Mouse (Mus musculus) adrenal gland, postnatal 4 days (tissue): Measurements from ENCODE around the gene Gm45015. TPM values are rescaled to one million over a fixed set of nuclear protein-coding genes. Genes with fewer than 3 reads are reported as not detected.
"Not testable (repeated sequence)": the region's sequence is repeated elsewhere in the genome, so short reads cannot be mapped to it uniquely, and the experiment has no call there.

Source experiments
- DNase-seq, 2 experiments: peaks; one replicate each; pipeline ENCODE4 v3.0.0; 2021 to 2022; ENCODE audit warnings: low spot score in 2 of 2, mixed read lengths in 2 of 2
- long read RNA-seq, 2 experiments: library from polyadenylated mRNA; stranded (forward); transcript quantifications; one replicate each; pipeline ENCODE4 v2.0.0; 2021
- total RNA-seq, 2 experiments: library from RNA; stranded (reverse); gene quantifications; 2 replicates each; pipeline ENCODE4 v1.2.3; 2021

Gm45015 gene
- not detected for total RNA-seq
- long read RNA-seq, experiment 1 = 0 reads
- long read RNA-seq, experiment 2 = 0 reads

DNA sequence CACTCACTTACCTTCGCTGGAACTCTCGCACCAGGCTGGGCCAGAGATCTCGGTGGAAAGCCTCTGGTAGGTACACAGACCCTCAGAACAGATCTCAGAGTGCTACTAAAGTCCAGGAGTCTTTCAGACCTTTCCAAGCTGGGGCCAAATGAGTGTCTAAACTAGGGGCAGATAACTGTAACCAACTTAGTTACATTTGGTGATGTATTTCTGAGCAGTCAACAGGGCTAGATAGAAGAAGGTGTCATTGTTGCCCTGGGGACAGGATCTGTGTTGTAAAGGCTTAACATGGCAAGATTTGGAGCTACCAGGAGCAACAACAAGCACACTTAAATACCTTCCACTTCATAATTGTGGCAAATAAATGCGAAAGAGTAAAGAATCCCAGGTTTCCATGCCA lies at the start of gene Gm45015:
Gene Gm45015, minus strand, starts transcription at position 101 of the 400 bp plus-strand sequence.
- no peak for DNase-seq

DNA sequence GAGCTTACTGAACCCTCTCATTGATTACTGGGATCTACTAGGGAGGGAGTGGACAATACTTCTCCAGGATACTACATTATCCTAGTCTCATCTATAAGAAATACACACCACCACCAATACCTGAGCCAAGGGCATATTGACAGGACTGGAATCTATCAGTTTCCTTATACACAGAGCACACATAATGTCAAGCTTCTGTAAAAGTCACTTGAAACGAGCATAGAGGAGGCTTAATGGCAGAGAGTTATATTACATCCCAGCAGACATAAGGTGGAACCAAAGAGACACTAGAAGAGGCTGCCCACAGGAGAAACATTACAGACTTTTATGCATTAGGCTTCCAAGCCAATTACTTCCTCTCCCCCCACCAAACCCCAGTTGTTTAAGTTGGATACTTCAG lies 48.3 kb upstream of the Gm45015 start:
- no peak for DNase-seq

DNA sequence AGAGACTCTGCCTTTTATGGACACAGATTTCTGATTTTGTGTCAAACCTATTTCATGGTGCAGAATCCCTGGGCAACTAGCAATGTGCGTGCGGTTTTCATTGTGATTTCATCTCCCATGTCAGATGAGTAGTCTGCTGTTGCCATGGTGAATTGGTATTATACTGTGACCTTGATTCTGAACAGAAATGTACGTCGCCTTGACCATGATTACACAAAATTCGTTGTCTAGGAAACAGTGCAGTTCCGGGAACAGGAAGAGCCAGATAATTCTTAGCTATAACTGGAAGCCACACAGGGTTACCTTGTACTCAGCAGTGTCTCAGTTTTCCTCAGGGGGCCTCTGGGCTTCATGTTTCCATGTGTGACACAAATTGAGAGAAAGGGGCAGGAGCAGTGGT lies 47.8 kb upstream of the Gm45015 start:
- DNase-seq = no peak

DNA sequence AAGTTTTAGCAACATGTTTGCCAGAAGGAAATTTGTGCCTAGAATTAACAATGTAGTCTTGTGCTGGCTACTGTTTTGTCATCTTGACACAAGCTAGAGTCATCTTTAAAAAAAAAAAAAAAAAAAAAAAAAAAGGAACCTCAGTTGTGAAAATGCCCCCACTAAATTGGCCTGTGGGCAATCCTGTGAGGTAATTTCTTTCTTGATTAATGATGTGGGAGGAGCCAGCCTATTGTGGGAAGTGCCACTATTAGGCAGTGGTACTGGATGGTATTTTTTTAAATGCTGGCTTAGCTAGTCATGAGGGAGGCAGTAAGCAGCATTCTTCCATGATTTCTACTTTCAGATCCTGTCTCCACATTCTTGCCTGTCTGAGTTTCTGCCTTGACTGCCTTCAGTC lies 26.7 kb upstream of the Gm45015 start:
- DNase-seq = no peak

DNA sequence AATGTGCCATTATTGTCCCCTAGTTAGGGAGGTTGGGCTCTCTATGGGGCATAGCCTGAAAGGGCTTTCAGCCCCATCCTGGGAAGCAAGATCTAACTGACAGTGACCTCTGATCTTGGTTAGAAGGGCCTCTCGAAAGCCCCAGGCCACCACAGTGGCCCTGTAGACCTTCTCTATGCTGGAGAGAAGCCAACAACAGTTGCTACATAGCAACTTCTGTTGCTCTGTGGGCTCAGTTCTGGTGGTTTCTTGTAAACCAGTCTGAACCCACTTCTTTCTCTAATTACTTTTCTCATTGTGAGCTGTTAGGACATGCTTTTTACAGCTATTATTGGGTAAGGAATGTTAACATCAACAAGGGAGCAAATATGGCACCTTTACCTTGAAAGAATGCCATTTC lies 20.1 kb upstream of the Gm45015 start:
- no peak for DNase-seq

DNA sequence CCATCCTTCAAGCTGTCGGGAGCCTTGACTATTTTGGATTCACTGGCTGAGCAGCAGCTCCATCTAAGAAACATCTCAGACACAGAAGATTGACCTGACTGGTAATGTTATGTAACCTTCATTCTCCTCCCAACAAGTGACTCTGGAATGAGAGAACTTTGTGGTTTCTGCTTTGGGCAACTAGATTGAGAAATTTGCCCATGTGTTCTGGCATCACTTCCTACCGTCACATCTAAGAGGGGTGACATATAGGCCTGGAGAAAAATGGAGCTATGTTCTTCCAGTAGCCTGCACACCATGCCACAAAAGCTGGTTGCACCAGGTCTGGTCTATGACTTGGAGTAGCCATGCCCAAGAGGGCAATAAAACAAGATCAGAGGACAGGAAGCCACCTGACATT lies 19.5 kb upstream of the Gm45015 start:
- no peak for DNase-seq

DNA sequence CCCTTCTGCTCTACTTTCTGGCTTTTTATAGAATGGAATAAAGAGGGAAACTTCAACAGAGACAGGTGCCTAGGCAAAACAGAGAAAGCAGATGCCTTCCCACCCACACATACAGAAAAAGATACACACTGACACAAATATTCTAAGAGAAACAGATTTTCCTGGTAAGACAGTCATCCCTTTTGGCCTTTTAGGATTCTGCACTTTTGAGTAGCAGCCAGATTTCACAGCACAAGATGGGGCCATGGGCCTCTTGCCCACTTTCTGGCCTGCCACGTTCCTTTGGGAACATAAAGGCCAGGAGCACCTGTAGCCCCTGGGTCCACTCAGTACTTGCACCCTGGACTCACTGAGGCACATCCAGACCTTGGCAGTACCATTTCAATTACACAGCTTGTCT lies 7.7 kb upstream of the Gm45015 start:
- DNase-seq = no peak

DNA sequence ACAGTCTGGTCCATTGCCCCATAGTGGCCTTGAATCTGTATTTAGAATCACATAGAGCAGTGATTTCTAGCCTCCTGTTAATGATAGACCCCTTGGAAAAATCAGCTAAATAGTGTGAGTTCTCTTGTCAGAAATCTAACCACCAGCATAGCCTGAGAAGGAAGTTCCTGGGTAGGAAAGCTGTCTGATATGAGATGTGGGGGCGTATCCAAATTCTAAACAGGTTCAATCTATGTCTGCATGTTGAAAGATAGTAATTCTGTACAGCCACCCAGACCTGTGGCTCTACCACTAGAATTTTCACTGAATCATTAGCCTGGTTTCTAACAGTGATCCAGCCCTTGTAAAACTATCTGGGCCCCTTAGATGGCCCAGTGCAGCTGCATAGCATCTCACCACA lies 7.2 kb upstream of the Gm45015 start:
- no peak for DNase-seq

DNA sequence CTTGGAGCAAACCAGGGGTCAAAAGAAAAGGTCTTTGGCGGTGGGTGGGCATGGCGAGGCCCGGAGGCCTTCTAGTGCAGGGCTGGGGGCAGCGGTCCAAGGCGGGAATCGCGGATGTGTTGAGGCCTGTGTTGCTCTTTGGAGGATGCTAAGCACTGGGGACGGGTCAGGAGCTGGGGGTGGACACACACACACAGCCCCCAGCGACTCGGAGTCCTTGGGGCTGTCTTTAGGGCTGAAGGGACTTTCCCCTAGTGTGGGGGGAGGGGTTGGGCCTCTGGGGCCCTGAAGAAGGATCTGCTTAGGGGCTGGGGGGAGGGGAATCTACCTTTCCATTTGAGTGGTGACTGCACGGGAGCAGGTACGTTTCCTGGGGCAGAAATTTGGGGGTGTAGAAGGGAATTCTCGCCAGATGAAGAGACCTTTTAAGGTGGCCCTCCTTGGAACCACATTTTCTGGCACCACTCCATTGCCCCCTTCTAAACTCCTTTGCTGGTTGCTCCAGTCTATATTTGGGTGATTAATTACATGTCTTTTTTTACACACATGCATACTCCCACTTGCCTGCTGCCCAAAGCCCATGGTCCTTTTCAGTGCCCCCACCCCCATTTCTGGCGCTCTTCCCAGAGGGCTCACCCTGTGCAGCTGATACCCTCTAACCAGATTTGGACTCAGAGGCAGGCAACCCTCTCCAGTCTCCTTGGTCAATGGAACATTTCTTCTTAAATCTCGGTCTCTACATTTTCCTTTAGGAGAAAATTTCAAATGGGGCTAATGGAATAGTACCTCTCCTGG lies 6.5 kb upstream of the Gm45015 start:
- no peak for DNase-seq

DNA sequence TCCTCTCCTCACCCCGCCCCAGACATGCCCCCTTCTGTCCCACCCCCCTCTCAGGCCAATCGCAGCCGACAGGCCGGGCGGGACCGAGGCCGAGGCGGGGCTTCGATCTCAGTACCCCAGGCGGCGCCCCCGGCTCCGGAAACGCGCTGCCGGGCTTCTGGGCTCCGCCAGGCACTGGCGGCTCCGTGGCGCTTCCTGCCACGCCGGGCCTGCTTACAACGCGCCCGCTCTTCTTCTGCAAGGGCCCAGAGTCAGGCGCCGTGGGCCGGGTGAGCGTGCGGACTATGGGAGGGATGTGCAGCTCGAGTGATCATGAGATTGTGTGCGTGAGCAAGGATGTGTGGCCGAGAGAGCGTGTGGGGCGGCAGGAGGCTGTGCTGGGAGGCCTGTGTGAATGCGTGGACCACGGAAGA lies 5.8 kb upstream of the Gm45015 start, which contains the start of gene Zfp275:
Gene Zfp275, plus strand, starts transcription at position 139 of the 413 bp plus-strand sequence.
- peak; percentile 38 to 59 for DNase-seq

DNA sequence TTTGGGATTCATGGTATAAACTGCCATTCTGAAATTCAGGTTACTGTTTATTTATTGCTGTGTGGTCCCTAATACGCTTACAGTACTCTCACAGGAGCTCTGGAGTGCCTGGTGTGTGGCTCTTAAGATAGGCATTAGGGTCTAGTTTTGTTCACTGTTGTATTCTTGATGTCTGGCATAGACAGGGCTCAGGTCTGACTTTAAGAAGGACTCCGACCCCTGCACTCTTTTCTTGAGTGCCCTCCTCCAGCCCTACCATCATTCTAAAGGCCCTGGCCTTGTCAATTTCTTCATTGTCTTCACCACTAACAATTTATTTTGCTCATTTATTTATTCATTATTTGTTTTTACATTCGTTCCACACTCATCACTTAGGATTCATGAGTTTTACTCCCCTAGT lies 5.4 kb upstream of the Gm45015 start:
- no peak for DNase-seq

DNA sequence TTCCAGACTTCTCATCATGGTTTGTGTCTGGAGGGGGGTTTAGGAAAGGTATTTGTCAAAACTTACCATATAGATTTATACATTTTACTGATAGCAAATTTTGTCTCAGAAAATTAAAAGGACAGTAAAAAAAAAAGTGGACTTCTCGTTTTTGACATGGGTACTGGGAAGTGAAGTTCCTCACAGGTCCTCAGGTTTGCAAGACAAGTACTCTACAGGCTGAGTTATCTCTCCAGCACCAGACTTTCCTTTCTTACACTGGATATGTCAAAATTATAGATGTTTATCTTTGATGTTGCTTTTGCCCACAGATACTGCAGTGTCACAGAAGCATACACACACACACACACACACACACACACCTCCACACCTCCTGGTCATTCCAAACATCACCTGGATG lies 4.8 kb upstream of the Gm45015 start:
- DNase-seq = no peak

DNA sequence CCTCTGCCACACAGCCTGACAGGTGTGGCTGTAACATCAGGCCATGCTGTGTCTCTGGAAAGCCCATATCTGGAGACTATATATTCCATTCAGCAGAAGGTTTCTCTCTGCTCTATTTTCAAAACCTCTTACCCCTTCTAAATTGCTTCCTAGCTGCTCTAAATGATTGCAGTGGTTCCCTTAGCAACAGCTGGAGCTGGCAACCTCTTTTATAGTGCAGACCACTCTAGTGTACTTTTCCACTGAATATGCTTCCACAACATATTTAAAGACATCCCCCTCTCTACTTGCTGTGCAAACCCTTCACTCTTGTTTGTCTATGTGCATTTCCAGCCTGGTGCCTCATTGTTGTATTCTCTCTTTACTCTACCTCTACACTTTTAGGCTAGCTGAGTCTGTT lies 3.1 kb downstream of the Gm45015 start:
- no peak for DNase-seq

DNA sequence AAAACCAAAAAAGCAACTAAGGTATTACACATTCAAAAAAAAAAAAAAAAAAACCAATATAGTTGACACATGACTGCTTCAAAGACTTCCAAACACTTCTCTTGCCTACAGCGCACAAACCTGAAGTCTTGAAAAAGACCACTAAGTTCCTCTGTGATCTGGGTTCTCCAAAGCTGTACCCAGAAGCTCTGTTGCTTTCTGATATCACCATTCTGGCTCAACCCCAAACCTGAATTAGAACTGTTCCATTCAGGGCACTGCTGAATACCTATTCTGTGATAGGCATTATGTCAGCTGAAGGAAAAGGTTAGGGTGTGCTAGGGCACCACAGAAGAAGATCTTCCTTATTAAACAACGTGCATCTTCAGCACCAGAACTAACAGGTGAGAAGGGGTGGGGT lies 9.4 kb downstream of the Gm45015 start:
- DNase-seq = no peak

DNA sequence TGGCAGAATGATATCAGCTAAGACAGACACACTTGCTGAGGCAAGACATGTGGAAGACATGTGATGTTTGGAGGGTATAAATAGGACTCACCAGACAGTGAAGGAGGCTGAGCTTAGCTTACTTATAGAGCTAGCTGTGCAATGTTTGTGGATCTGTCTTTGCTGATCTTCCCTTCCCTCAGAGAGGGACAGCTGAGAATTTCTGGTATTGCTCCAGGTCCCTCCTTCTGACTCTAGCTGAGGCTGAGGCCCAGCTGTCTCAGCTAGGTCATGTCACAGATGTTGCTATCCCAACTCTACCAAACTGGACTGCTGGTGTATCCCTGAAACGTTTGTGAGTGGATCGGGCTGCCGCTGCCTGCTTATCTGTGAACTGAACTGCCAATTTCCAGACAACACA lies 15.6 kb downstream of the Gm45015 start:
- DNase-seq = no peak

DNA sequence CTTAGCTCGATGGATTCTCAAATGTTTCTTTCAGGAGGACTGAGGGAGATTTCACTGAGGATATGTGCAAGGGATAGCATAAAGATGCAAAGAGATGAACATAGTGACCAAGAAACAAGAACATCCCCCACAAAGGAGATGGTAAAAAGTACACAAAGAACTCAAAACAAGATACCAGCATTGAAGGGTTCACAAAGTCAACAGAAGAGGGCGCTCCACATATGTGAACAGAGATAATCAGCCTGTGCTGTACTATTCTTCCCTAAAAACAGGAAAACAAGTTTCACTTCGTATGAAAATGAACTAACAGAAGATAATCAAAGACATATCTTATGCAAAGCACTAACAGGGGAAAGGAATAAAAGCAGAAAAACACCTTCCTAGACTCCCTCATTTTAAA lies 24.1 kb downstream of the Gm45015 start:
- DNase-seq = no peak

DNA sequence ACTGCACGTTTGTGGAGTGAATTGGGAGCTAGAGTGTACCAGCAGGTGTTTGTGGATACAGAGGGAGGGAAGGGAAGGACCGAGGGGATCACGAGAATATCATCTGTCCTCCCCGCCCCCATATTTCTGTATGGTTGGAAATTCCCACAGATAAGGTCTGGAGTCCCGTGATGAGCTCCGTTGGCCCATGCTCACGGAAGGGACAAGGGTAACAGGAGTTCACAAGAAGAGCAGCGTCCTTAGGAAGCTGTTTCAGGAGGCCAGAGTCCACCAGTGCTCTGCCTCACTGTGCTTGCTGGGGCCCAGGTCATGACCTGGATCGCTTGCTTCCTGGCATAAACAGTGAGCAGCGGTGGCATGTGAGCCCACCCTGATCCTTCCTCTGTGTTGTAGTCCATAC lies 40.9 kb downstream of the Gm45015 start:
- DNase-seq = not testable (repeated sequence)

DNA sequence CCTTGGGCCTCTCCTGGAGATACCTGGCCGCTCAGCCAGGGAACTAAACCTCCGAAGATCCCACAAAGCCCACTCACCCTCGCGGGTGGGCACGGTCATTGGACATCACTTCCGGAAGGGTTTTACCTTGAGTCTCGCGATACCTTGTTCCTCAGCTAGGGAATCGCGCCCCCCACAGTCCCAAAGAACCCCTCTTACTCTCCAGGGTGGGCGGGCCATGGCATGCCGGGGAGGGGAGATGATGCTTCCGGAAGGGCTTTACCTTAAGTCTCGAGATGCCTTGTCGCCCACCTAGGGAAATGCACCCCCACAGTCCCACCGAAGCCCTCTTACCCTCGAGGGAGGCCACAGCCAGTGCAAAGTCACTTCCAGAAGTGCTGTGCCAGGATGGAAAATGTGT lies 43.8 kb downstream of the Gm45015 start, which contains the start of the genes Xlr5a and Xlr5c:
Gene Xlr5a, minus strand, starts transcription at position 101 of the 400 bp plus-strand sequence.
Gene Xlr5c, minus strand, starts transcription at position 101 of the 400 bp plus-strand sequence.
- DNase-seq = not testable (repeated sequence)

Other genes starting within 250 kb of the Gm45015 start
- gene Xlr3a, start 239.7 kb downstream of the Gm45015 start, total RNA-seq = 1 to 10 TPM; 1.5 to 2.5 TPM
- under 1 TPM; 0.22 to 0.65 TPM for gene Gm14685, start 219.8 kb downstream of the Gm45015 start, total RNA-seq
- gene Xlr5b, start 188.0 kb downstream of the Gm45015 start, total RNA-seq = under 1 TPM in 1 of 2 experiments, not detected in 1; 0.31 TPM
- not detected for gene DXBay18, start 187.4 kb downstream of the Gm45015 start, total RNA-seq
- gene Spin2d, start 159.9 kb downstream of the Gm45015 start, total RNA-seq = not detected
- 10 to 100 TPM in 1 of 2 experiments, 1 to 10 TPM in 1; 4.5 to 14.5 TPM for gene Xlr3b, start 144.6 kb downstream of the Gm45015 start, total RNA-seq
- 1 to 10 TPM in 1 of 2 experiments, under 1 TPM in 1; 0.53 to 1.7 TPM for gene Xlr4b, start 122.5 kb downstream of the Gm45015 start, total RNA-seq
- 1 to 10 TPM; 9.0 to 9.8 TPM for gene F8a, start 108.5 kb downstream of the Gm45015 start, total RNA-seq
- not detected for gene Xlr4c, start 93.7 kb downstream of the Gm45015 start, total RNA-seq
- under 1 TPM in 1 of 2 experiments, not detected in 1; 0.20 TPM for gene Xlr3c, start 71.5 kb downstream of the Gm45015 start, total RNA-seq
- not detected for gene Xlr5a, start 43.9 kb downstream of the Gm45015 start, total RNA-seq
- not detected for gene Xlr5c, start 43.9 kb downstream of the Gm45015 start, total RNA-seq
- 10 to 100 TPM; 26.6 to 28.8 TPM for gene Zfp275, start 5.8 kb upstream of the Gm45015 start, total RNA-seq
- not detected for gene Gm18336, start 61.9 kb upstream of the Gm45015 start, total RNA-seq
- under 1 TPM; 0.25 to 0.31 TPM for gene Zfp92, start 74.3 kb upstream of the Gm45015 start, total RNA-seq
- gene Trex2, start 98.5 kb upstream of the Gm45015 start, total RNA-seq = not detected
- gene Haus7, start 122.2 kb upstream of the Gm45015 start, total RNA-seq = 10 to 100 TPM; 45.4 to 52.8 TPM
- 100 to 1,000 TPM; 245 to 273 TPM for gene Bgn, start 146.8 kb upstream of the Gm45015 start, total RNA-seq
- gene Atp2b3, start 166.2 kb upstream of the Gm45015 start, total RNA-seq = 10 to 100 TPM; 20.3 to 22.6 TPM